Mouse (Mus musculus): Measurements from ENCODE around the gene Tmem254a. TPM values are rescaled to one million over a fixed set of nuclear protein-coding genes. Genes with fewer than 3 reads are reported as not detected.
"Not testable (repeated sequence)": the region's sequence is repeated elsewhere in the genome, so short reads cannot be mapped to it uniquely, and the experiment has no call there.

The Tmem254a gene
- 2.2 and 2.4 TPM in 2 replicates for polyA plus RNA-seq (2016; fragmentation: Nextera tagmentation; extraction: Ambion mirVana)

- H3K4me1 ChIP-seq; H3K4me3 ChIP-seq; DNase-seq (ENCODE audit: low spot score); H3K36me3 ChIP-seq (replicated peaks); H3K27me3 ChIP-seq (replicated peaks; ENCODE audit: low read depth, poor library complexity, severe bottlenecking); H3K27ac ChIP-seq (replicated peaks); H3K9me3 ChIP-seq: not testable (repeated sequence)
- no CpG with 5 or more reads among the region's 10 CpGs for WGBS
Measured at GRCm38 (mm10) chr14:25927562-25927881, at the start of gene Tmem254a. Tmem254a (minus strand) TSS chr14:25927672.

- WGBS = no CpG with 5 or more reads among the region's 3 CpGs
Measured at GRCm38 (mm10) chr14:25957861-25958260, 30.4 kb upstream of the Tmem254a start.

GRCm38 (mm10) chr14:25938004-25938403 is 10.5 kb upstream of the Tmem254a start, which contains the start of gene Cphx1:
Cphx1 (plus strand) TSS chr14:25938304.
- H3K4me3 ChIP-seq; H3K36me3 ChIP-seq (replicated peaks); H3K9me3 ChIP-seq; H3K27ac ChIP-seq (replicated peaks); H3K27me3 ChIP-seq (replicated peaks; ENCODE audit: low read depth, poor library complexity, severe bottlenecking); DNase-seq (ENCODE audit: low spot score); H3K4me1 ChIP-seq: not testable (repeated sequence)
- WGBS = no CpG with 5 or more reads among the region's 8 CpGs

More at GRCm38 (mm10) chr14:25957861-25958260, 30.4 kb upstream of the Tmem254a start:
- not testable (repeated sequence) for H3K9me3 ChIP-seq; H3K36me3 ChIP-seq (replicated peaks); H3K27me3 ChIP-seq (replicated peaks; ENCODE audit: low read depth, poor library complexity, severe bottlenecking); H3K4me3 ChIP-seq; H3K27ac ChIP-seq (replicated peaks); H3K4me1 ChIP-seq; DNase-seq (ENCODE audit: low spot score)

- not testable (repeated sequence) for H3K27me3 ChIP-seq (replicated peaks; ENCODE audit: low read depth, poor library complexity, severe bottlenecking); H3K4me3 ChIP-seq; H3K9me3 ChIP-seq; H3K36me3 ChIP-seq (replicated peaks); H3K4me1 ChIP-seq; H3K27ac ChIP-seq (replicated peaks); DNase-seq (ENCODE audit: low spot score)
- no CpG with 5 or more reads among the region's 5 CpGs for WGBS
Measured at GRCm38 (mm10) chr14:25936867-25937630, 9.6 kb upstream of the Tmem254a start.

GRCm38 (mm10) chr14:25926814-25927561 is 484 bp downstream of the Tmem254a start:
- H3K4me3 ChIP-seq; H3K36me3 ChIP-seq (replicated peaks); H3K27ac ChIP-seq (replicated peaks); H3K27me3 ChIP-seq (replicated peaks; ENCODE audit: low read depth, poor library complexity, severe bottlenecking); H3K9me3 ChIP-seq; H3K4me1 ChIP-seq; DNase-seq (ENCODE audit: low spot score): not testable (repeated sequence)
- no CpG with 5 or more reads among the region's 44 CpGs for WGBS

- not testable (repeated sequence) for H3K4me3 ChIP-seq; DNase-seq (ENCODE audit: low spot score); H3K27me3 ChIP-seq (replicated peaks; ENCODE audit: low read depth, poor library complexity, severe bottlenecking); H3K36me3 ChIP-seq (replicated peaks); H3K9me3 ChIP-seq; H3K4me1 ChIP-seq; H3K27ac ChIP-seq (replicated peaks)
- no CpG with 5 or more reads among the region's 5 CpGs for WGBS
Measured at GRCm38 (mm10) chr14:25918427-25919170, 8.9 kb downstream of the Tmem254a start.

GRCm38 (mm10) chr14:25908976-25909375 is 18.5 kb downstream of the Tmem254a start:
- WGBS = no CpG with 5 or more reads among the region's 8 CpGs

GRCm38 (mm10) chr14:25907272-25907671 is 20.2 kb downstream of the Tmem254a start:
- H3K27ac ChIP-seq (replicated peaks); DNase-seq (ENCODE audit: low spot score); H3K4me1 ChIP-seq; H3K27me3 ChIP-seq (replicated peaks; ENCODE audit: low read depth, poor library complexity, severe bottlenecking); H3K4me3 ChIP-seq; H3K36me3 ChIP-seq (replicated peaks); H3K9me3 ChIP-seq: not testable (repeated sequence)
- WGBS = no CpG with 5 or more reads among the region's 9 CpGs

More at GRCm38 (mm10) chr14:25908976-25909375, 18.5 kb downstream of the Tmem254a start:
- not testable (repeated sequence) for H3K27me3 ChIP-seq (replicated peaks; ENCODE audit: low read depth, poor library complexity, severe bottlenecking); H3K27ac ChIP-seq (replicated peaks); DNase-seq (ENCODE audit: low spot score); H3K9me3 ChIP-seq; H3K4me1 ChIP-seq; H3K4me3 ChIP-seq; H3K36me3 ChIP-seq (replicated peaks)

- DNase-seq (ENCODE audit: low spot score); H3K27ac ChIP-seq (replicated peaks); H3K36me3 ChIP-seq (replicated peaks); H3K9me3 ChIP-seq; H3K4me1 ChIP-seq; H3K27me3 ChIP-seq (replicated peaks; ENCODE audit: low read depth, poor library complexity, severe bottlenecking); H3K4me3 ChIP-seq: not testable (repeated sequence)
- WGBS = 56% methylated on average over 1 of the region's 5 CpGs
Measured at GRCm38 (mm10) chr14:25905243-25905642, 22.2 kb downstream of the Tmem254a start.

GRCm38 (mm10) chr14:25903000-25903399 is 24.5 kb downstream of the Tmem254a start, which contains the start of gene Plac9a:
Plac9a (minus strand) TSS chr14:25903100.
- not testable (repeated sequence) for H3K4me3 ChIP-seq; H3K27ac ChIP-seq (replicated peaks); DNase-seq (ENCODE audit: low spot score); H3K36me3 ChIP-seq (replicated peaks); H3K4me1 ChIP-seq; H3K9me3 ChIP-seq; H3K27me3 ChIP-seq (replicated peaks; ENCODE audit: low read depth, poor library complexity, severe bottlenecking)
- WGBS = no CpG with 5 or more reads among the region's 10 CpGs

- H3K4me3 ChIP-seq; H3K27me3 ChIP-seq (replicated peaks; ENCODE audit: low read depth, poor library complexity, severe bottlenecking); DNase-seq (ENCODE audit: low spot score); H3K4me1 ChIP-seq; H3K36me3 ChIP-seq (replicated peaks); H3K27ac ChIP-seq (replicated peaks); H3K9me3 ChIP-seq: not testable (repeated sequence)
- WGBS = no CpG with 5 or more reads among the region's 7 CpGs
Measured at GRCm38 (mm10) chr14:25895686-25896085, 31.8 kb downstream of the Tmem254a start.

GRCm38 (mm10) chr14:25894566-25894965 is 32.9 kb downstream of the Tmem254a start:
- not testable (repeated sequence) for H3K9me3 ChIP-seq; H3K4me3 ChIP-seq; DNase-seq (ENCODE audit: low spot score); H3K36me3 ChIP-seq (replicated peaks); H3K4me1 ChIP-seq; H3K27me3 ChIP-seq (replicated peaks; ENCODE audit: low read depth, poor library complexity, severe bottlenecking); H3K27ac ChIP-seq (replicated peaks)
- WGBS = no CpG with 5 or more reads among the region's 3 CpGs
